Mouse (Mus musculus) lung, embryonic 14.5 days (tissue): Measurements from ENCODE around the gene Cnksr2. TPM values are rescaled to one million over a fixed set of nuclear protein-coding genes. Genes with fewer than 3 reads are reported as not detected.

Experiments
- ATAC-seq: fragments of 200-750 bp; cut with Nextera tagmentation; 2 replicates; pipeline ENCODE4 v1.8.0; 2017; ENCODE audit warnings: mild to moderate bottlenecking, moderate TSS enrichment, moderate library complexity; ENCODE audit not compliant: insufficient read depth
- DNase-seq: peaks from one replicate; pipeline ENCODE4 v3.0.0-alpha.2; 2015
- H3K27ac ChIP-seq: fragments of 300-500 bp; sonication (generic); 2 replicates; pipeline ENCODE4 v1.5.1; 2014; ENCODE audit warnings: low read depth, mild to moderate bottlenecking, moderate library complexity
- H3K27me3 ChIP-seq: fragments of 300-500 bp; sonication (generic); 2 replicates; pipeline ENCODE4 v1.6.1; 2014; ENCODE audit warnings: low read length, control low read depth; ENCODE audit not compliant: insufficient read depth
- H3K36me3 ChIP-seq: fragments of 300-500 bp; sonication (generic); 2 replicates; pipeline ENCODE4 v1.6.1; 2014; ENCODE audit warnings: control low read depth; ENCODE audit not compliant: insufficient read depth
- H3K4me1 ChIP-seq: fragments of 300-500 bp; sonication (generic); 2 replicates; pipeline ENCODE4 v1.6.1; 2014; ENCODE audit warnings: antibody characterized with exemption, control low read depth; ENCODE audit not compliant: insufficient read depth
- H3K4me2 ChIP-seq: fragments of 300-500 bp; sonication (generic); 2 replicates; pipeline ENCODE4 v1.6.1; 2014; ENCODE audit warnings: mild to moderate bottlenecking
- H3K4me3 ChIP-seq: fragments of 300-500 bp; sonication (generic); 2 replicates; pipeline ENCODE4 v1.5.1; 2014; ENCODE audit warnings: low read depth, low read length
- H3K9ac ChIP-seq: fragments of 300-500 bp; sonication (generic); 2 replicates; pipeline ENCODE4 v1.6.1; 2014
- H3K9me3 ChIP-seq: fragments of 300-500 bp; sonication (generic); 2 replicates; pipeline ENCODE4 v1.6.1; 2016; ENCODE audit warnings: low read depth, low read length, control low read depth
- CTCF ChIP-seq: IDR thresholded peaks from 2 replicates; pipeline ENCODE4 v1.5.1; 2016; ENCODE audit warnings: antibody characterized with exemption, low read depth
- WGBS: fragments of 180-500 bp; shearing (Covaris S2); extraction: QIAGEN DNeasy Blood & Tissue Kit; methylation state at CpG from one replicate; pipeline ENCODE4 v1.1.7; 2014; 5-methylcytosine and 5-hydroxymethylcytosine counted together
- polyA plus RNA-seq: library from polyadenylated mRNA; unstranded; fragments of >200 nt; fragmentation: Nextera tagmentation; extraction: Ambion mirVana; gene quantifications from 2 replicates; pipeline ENCODE4 v1.2.1, GENCODE M21; 2014

Gene Cnksr2
- 4.7 and 5.2 TPM in 2 replicates for polyA plus RNA-seq

DNA sequence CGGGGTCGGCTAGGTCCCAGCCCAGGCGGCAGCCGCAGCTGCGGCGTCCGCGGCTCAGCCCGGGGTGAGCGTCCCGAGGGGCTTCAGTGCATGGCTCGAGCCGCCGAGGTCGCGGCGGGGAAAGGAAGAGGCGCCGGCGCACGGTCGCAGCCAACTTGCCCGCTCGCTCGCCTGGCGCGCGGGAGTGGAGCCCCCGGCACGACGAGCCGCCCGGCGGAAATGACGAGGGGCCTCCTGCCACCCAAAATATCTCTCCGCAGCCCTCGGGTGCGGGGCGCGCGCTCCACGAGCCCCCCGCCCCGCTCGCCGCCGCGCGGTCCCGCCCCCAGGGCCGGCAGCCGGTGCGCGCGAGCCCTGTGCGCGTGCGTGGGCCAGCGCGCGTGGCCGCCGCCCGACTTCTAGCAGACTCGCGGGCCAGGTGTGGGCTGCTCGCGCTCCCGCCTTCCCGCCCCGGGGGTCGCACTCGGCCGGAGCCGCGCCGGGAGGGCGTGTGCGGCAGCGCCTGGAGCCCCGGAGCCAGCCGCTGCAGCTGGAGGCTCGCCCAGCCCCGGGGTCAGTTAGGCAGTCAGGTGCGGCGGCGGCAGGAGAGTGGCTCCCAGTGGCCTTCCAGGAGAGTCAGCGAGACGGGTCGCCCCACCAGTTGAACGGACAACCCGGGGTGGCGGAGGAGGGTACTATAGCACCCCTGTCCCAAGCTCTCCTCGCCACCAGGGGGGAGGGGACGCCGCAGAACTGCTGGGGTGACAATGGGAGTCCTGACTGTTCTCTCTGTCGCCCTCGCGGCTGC lies at the start of gene Cnksr2:
Gene Cnksr2, minus strand, starts transcription at position 238 of the 787 bp plus-strand sequence.
- Histone ChIP-seq H3K9ac (peak within 1 kb of the TSS; percentile 61), H3K36me3 (no peaks in the 10 kb centered on the region), H3K27ac (peak within 1 kb of the TSS; percentile 50; the same call in 1 of the 2 replicates), H3K27me3 (no peaks in the 10 kb centered on the region), H3K9me3 (no peaks in the 10 kb centered on the region), H3K4me3 (peak within 1 kb of the TSS; percentile 55), H3K4me1 (no peaks in the 10 kb centered on the region), H3K4me2 (peak within 1 kb of the TSS; percentile 62)
- 14% methylated on average over 30 of the region's 99 CpGs for WGBS
- ATAC-seq (peak; percentile 84), DNase-seq (peak; percentile 45)
- TF ChIP-seq CTCF, result peak; percentile 32

DNA sequence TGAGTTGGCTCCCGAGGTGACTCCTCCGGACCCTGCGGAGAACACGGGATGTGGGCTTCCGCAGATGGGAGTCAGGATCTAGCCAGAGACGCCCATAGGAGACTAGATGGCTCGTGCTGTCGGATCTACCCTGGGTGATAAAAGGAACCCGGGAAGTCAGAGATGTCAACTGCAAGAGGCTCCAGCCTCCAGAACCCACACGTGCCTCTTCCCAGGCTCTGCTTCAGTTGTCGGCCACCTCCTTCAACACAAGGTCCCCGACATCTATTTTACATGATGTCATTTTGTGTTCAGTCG lies 698 bp upstream of the Cnksr2 start:
- no peak for DNase-seq
- H3K9me3 ChIP-seq, result no peaks in the 10 kb centered on the region
- no peak overlapping the region for H3K27ac ChIP-seq
- H3K4me3 ChIP-seq, result peak overlapping the region; percentile 55
- H3K36me3 ChIP-seq, result no peaks in the 10 kb centered on the region
- no peaks in the 10 kb centered on the region for H3K27me3 ChIP-seq
- peak overlapping the region; percentile 62 for H3K4me2 ChIP-seq
- 25% methylated on average over 13 of the region's 13 CpGs for WGBS
- H3K4me1 ChIP-seq, result no peaks in the 10 kb centered on the region
- ATAC-seq, result no peak
- peak overlapping the region; percentile 61 for H3K9ac ChIP-seq
- TF ChIP-seq CTCF, result no peak

DNA sequence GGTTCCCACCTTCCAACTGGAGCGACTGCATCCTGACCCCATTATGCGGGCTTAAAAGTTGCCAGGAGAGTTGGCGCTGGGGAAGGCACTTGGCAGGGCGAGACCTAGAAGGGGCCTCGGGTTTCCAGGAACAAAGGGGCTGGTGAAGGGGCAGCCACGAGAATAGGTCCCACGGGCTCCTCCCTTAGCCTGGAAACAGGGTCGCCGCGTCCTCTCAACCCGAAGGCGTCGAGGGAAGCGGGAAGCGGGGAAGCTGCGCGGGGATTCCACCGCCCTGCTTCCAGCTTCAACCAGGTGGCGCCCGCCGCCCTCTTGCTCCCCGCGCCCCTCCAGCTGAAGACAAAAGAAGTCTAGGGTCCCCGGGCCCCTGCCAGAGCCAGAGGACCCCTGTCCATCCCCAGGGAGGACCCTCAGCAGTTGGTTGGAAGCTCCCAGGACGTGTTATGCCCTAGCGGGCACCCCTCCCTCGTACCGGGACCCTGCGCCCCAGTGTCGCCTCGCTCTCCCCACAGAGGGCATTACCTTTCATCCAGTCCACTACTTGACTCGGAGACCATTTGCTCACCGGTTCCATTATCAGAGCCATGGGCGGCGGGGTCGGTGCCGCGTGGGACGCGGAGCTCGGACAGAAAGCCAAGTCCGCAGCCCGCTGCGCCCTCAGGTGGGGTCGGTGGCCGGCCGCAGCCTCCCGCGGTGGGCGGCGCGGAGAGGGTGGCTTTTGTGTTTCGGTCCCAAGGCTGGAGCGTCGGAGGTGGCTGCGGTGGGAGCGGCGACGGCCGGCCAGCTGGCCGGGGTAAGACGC lies 638 bp downstream of the Cnksr2 start:
- WGBS, result 16% methylated on average over 53 of the region's 62 CpGs

DNA sequence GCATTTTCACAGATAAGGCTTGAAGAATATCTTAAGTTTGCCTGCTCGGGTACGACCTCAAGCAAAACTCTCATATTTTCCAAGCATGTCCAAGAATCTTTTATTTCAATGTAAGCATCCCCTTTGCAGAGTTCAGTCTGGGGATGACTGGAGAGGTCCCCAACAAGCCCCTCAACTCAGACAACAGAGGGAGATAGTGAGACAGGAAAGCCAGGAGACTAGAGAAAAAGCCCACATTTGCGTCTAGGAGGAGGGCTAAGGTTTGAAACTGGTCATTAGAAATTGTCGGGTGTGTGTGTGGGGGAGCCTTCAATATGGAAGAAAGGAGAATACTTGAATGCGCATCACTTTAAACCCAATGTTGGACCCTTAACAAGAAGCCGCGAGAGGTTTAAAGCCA lies 1.4 kb downstream of the Cnksr2 start:
- no peaks in the 10 kb centered on the region for H3K9me3 ChIP-seq
- H3K4me3 ChIP-seq, result peak overlapping the region; percentile 55
- ATAC-seq (peak; percentile 25; the same call in 1 of the 2 replicates), DNase-seq (peak; percentile 52)
- no peaks in the 10 kb centered on the region for H3K36me3 ChIP-seq
- no peaks in the 10 kb centered on the region for H3K27me3 ChIP-seq
- peak overlapping the region; percentile 62 for H3K4me2 ChIP-seq
- peak; percentile 39; the same call in 1 of the 2 replicates for TF ChIP-seq CTCF
- H3K9ac ChIP-seq, result peak overlapping the region; percentile 61
- no peaks in the 10 kb centered on the region for H3K4me1 ChIP-seq
- WGBS, result 23% methylated on average over 7 of the region's 7 CpGs
- H3K27ac ChIP-seq, result no peak overlapping the region

More for the DNA sequence above, 638 bp downstream of the Cnksr2 start:
- Histone ChIP-seq H3K4me3 (peak overlapping the region; percentile 55), H3K27ac (peak overlapping the region; percentile 50; the same call in 1 of the 2 replicates), H3K4me2 (peak overlapping the region; percentile 62), H3K4me1 (no peaks in the 10 kb centered on the region), H3K9ac (peak overlapping the region; percentile 61), H3K36me3 (no peaks in the 10 kb centered on the region), H3K27me3 (no peaks in the 10 kb centered on the region), H3K9me3 (no peaks in the 10 kb centered on the region)
- TF ChIP-seq CTCF, result no peak
- ATAC-seq (peak; percentile 53), DNase-seq (peak; percentile 49)

DNA sequence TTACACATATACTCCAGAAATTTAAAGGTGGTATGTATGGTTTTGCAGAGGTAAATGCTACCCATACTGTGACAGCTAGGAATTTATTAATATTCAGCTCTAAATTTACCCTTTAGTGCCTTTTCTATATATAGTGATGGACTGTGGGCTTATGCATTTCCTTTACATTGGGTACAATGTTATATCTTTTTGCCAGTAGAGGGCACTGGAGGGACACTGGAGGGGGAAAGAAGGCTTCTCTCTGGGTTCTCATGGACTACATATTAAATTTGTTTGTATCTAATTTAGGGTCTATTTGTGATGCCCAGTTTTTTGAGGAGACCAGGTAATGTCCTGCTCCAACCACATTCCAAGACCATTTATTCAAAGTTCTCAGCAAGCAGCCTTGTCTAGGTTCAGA lies 91.4 kb downstream of the Cnksr2 start:
- H3K27ac ChIP-seq, result no peak overlapping the region
- H3K4me2 ChIP-seq, result no peak overlapping the region
- ATAC-seq (peak; percentile 38; the same call in 1 of the 2 replicates), DNase-seq (peak; percentile 71)
- H3K36me3 ChIP-seq, result no peaks in the 10 kb centered on the region
- H3K9me3 ChIP-seq, result no peaks in the 10 kb centered on the region
- peak; percentile 60 for TF ChIP-seq CTCF
- no peaks in the 10 kb centered on the region for H3K4me1 ChIP-seq
- no peaks in the 10 kb centered on the region for H3K27me3 ChIP-seq
- no peak overlapping the region for H3K9ac ChIP-seq
- no peak overlapping the region for H3K4me3 ChIP-seq

DNA sequence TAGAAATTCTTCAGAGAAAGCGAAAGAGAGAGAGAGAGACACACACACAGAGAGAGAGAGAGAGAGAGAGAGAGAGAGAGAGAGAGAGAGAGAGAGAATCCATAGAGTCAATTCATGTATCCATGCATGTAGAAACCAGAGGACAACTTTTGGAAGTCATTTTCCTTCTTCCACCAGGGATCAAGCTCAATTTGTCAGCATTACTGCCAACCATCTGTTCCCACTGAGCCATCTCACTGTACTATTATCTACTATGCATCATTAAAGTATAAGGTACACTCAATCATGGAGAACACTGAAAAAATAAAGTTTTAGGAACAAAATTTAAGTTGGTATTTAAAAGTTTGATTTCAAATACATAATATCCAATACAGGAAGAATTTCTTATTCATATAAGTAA lies 93.8 kb downstream of the Cnksr2 start:
- TF ChIP-seq CTCF, result no peak
- Histone ChIP-seq H3K4me1 (no peaks in the 10 kb centered on the region), H3K27me3 (no peaks in the 10 kb centered on the region), H3K9ac (no peak overlapping the region), H3K4me3 (no peak overlapping the region), H3K36me3 (no peaks in the 10 kb centered on the region), H3K9me3 (no peaks in the 10 kb centered on the region), H3K27ac (no peak overlapping the region), H3K4me2 (no peak overlapping the region)
- ATAC-seq (no peak), DNase-seq (no peak)
- WGBS, result 64% methylated on average over 1 of the region's 1 CpGs

DNA sequence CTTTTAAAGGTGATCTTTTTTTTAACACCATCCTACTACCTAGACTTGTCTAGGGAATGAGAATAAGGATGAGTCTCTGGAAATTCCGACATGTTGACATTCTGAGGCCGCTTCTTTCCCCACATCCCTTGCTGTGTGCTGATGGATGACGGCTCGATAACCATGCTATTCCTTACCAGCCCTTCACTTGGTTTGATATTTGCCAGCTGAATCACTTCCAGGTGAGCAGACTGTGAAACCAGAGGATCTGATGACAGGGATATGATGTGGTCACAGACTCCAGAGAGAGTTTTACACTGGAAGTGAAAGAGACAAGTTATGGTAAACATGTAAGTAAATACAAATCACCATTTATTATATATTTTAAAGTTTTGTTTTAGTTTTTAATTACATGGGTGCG lies 98.0 kb downstream of the Cnksr2 start:
- DNase-seq, result no peak
- H3K9ac ChIP-seq, result no peak overlapping the region
- 80% methylated on average over 5 of the region's 5 CpGs for WGBS
- TF ChIP-seq CTCF, result no peak
- no peaks in the 10 kb centered on the region for H3K36me3 ChIP-seq
- no peaks in the 10 kb centered on the region for H3K4me1 ChIP-seq
- no peaks in the 10 kb centered on the region for H3K9me3 ChIP-seq
- H3K4me2 ChIP-seq, result no peak overlapping the region
- no peaks in the 10 kb centered on the region for H3K27me3 ChIP-seq
- no peak overlapping the region for H3K4me3 ChIP-seq
- H3K27ac ChIP-seq, result no peak overlapping the region
- ATAC-seq, result no peak
